Mouse (Mus musculus): ENCODE data around the gene Prr29.
A peak's percentile ranks its signal among the peaks of the same experiment; 100 is the strongest.
"Not testable (repeated sequence)": the region's sequence is repeated elsewhere in the genome, so short reads cannot be mapped to it uniquely, and the experiment has no call there.

Prr29 gene

DNA sequence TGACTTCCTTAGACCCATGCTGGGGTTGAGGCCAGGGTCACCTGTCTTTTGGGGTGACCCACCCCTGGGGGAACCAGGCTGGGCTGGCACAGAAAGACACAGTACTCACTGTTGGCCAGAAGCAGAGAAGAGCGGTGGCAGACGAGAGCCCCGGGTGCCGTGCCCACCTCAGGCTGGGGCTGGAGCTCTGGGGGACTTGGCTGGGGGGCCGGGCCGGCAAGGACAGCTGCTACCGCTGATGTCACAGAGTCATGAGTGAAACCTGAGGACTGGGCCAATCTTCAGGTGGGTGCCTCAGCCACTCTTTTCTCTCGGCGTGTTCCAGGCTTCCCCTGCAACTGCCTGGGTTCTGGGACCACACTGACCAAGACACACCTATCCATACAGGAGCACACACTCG, at the start of gene Prr29:
TSS of gene Prr29 (plus strand) at position 107 of the 400 bp plus-strand sequence.
- DNase-seq (ENCODE audit: low read depth, low spot score), result no peak

DNA sequence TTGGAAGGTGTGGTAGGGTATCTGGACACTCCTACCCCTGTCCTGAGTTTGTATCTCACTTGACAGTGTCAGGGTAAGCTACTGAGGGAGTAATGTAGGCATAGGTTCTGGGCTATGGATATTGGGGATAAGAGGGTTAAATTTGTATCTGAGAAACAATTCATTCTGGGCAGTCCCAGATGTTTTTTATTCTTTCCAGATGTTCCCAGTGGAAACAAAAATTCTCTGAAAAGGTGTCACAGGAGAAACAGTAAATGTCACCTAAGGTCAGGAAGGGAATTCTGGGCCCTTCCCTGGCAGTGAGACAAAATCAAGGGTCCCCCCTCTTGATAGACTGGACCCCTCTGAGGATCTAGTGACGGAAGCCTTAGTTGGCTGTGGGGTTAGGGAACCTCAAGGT, 48.9 kb upstream of the Prr29 start:
- DNase-seq (ENCODE audit: low read depth, low spot score), result no peak

DNA sequence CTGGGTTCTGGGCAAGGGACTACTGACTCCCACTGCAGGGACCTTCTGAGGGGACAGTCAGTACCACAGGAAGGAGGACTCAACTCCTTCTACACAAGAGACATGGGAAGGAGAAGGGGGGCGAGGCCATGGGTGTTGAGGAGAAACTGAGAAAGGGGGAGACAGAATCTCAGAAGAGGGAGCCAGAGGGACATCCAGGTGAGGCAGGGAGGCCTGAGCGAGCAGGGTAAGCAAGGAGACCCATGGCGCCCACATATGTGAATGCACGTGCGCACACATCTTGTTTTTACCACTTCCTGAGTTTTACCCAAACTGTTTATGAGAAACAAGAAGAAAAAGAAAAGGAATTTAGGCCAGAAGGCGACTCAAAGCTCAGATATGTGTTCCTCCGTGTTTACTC, 47.5 kb upstream of the Prr29 start:
- DNase-seq (ENCODE audit: low read depth, low spot score), result peak; percentile 42

DNA sequence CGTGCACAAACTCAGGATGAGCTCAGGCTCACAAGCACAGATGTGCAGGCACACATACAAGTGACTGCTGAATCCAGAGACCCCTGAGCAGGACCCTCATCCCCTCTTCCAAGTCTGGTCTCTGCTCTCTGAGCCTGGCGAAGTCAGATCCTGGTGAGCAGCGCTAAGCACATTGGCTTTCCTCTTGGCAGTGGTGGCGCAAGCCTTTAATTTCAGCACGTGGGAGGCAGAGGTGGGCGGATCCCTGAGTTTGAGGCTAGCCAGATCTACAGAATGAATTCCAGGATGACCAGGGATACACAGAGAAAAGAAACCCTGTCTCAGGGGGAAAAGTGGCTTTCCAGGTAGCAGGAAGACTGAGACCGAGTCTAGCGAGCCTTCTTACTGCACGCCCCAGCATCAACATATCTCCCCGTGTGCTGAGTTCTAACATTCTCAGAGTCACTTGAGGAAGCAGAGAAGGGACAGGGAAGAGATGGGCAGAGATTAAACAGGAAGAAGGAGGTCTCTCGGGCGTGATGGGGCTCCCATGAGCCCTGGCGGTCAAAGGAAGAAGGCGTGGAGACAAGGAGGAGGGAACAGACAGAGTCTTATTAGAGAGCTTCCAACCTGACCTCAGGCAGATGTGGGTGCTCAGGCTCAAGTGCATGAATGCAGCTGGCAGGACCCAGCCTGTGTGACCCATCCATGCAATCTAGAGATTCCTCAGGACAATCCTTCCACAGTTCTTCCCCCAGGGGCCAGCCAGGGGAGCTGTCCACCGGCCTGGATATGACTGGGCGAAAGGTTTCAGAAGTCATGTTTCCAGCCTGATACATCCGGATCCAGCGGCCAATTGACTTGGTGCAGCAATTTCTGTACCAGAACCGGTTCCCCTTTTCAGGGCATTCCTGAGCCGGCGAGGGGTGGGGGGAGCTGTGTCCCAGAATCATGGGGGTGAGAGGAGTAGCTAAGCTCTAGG, 46.6 kb upstream of the Prr29 start:
- DNase-seq (ENCODE audit: low read depth, low spot score), result no peak

DNA sequence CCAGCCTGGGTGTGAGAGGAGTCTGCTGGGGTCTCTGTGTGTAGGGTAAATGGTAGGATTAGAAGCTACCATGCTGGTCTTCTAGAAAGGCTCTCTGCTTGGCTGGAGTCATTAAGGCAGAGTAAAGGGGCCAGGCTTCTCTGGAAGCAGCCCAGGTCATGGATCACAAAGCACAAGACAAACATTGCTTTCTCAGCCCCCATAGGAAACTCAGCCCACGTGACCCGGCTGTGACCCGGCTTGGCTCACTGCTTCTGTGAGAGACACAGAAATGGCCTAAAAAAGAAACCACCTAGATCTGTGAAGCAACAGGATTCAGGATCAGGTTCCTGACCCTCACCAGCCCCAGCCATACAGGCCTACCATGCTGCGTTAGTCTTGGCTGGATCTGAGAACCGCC, 40.4 kb upstream of the Prr29 start:
- no peak for DNase-seq (ENCODE audit: low read depth, low spot score)

DNA sequence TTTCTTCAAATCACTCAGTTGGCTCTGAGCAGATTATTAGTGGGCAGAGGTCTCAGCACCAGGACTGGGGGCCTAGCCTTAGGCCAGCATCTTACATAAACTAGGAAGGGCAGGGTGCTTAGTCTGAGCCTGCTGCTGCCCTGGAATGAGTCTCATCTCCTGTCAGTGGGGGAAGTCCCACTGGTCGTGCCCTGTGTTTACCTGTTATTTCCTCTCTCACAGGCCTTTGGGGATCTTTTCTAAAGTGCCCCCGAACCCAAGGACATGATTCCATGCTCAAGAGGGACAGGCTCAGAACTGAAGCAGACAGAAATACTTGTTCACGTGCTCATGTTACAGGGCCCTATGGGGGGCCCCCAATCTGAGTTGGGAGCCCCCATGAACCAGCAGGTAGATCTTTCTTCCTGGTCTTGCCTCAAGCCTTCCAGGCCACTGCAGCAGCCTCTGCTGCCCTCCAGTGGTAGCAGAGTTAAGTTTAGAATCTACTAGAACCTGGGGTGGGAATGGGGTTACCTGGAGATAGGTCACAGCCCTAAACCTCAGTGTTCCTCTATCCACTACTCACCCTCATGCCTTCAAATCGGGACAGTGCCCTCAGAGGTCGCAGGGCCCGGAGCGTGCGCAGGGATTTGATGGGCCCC, 39.6 kb upstream of the Prr29 start:
- peak; percentile 86 for DNase-seq (ENCODE audit: low read depth, low spot score)

DNA sequence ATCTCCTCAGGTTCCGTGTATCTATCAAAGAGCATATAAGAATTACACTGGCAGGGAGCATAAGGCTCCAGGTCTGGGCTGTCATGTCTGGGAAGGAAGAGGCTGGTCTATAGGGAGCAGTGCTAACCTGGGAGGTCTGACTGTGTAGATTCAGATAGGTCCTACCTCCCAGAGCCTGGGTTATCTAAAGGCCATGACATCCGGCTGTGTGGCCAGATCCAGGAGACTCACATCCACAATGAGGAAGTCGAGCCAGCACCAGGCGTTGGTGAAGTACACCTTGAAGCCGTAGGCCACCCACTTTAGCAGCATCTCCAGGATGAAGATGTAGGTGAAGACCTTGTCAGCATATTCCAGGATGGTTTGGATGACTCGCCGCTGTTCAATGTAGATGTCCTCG, 38.8 kb upstream of the Prr29 start:
- no peak for DNase-seq (ENCODE audit: low read depth, low spot score)

DNA sequence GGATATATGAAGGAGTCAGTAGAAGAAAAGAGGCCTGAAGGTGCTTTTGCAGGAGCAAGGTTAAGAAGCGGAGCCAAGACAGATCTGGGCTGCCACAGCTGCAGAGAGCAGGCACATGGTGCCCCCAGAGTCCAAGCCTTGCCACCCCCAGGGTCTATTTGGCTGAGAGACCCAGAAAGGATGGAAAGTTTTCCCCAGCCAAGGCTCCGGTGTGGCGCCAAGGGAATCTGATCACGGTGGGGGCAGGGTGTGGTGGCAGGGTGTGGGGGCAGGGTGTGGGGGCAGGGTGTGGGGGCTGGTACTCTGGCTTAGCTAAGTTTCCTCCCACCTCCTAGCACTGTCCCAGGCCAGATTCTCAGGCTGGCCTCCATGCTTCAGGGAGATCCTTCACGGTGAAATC, 36.8 kb upstream of the Prr29 start:
- no peak for DNase-seq (ENCODE audit: low read depth, low spot score)

DNA sequence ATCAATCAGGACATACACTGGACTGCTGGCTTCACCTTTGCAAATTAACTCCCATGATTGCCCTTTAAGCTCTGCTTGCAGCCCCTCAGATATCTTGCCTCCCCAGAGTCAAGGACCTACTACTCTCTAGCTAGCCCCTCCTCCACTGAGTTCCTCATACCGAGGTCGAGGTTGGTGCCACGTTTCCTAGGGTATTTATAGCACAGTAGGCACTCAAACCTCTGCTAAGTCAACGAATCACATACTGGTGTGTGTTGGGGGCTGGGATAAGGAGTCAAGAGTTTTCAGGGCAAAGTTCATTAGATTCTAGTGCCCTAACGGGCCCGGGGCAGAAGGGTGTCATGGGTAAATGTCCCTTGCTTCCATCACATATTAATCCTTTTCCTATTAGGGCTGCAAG, 36.1 kb upstream of the Prr29 start:
- no peak for DNase-seq (ENCODE audit: low read depth, low spot score)

DNA sequence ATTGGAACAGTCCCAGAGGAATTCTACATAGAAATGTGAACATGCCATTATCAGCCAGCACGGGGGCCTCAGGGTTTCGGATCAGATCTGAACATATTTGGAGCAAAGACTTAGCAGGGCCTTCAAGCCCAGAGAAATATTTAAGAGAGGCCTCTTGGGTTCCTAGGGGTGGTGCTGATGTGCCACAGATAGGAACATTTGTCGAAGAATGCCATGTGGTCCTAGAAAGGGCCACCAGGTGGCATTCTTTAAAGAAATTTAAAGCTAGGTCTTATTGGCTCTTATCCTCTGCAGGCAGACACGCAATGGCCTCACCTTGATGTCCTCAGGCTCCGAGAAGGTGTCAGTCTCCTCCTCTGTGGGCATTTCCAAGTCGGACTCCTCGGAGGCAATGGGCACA, 35.6 kb upstream of the Prr29 start:
- DNase-seq (ENCODE audit: low read depth, low spot score), result peak; percentile 85

DNA sequence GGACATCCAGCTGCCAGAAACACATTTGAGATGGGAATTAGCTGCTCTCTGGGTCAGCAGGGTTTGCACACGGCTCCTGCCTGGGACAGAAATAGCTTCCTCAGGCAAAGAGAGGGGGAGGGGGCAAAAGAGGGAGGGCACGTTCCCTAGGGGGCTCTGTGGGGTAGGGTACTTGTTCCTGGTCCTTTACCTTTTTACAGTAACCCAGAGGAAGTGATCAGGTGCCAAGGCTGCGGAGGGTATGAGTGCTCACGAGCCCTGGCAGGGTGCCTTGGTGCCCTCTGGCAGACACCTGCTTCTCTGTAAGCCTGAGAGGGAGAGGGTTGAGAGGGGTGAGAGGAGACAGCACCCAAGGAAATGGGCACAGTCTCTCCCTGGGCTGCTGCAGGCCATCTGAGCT, 32.8 kb upstream of the Prr29 start:
- DNase-seq (ENCODE audit: low read depth, low spot score), result no peak

DNA sequence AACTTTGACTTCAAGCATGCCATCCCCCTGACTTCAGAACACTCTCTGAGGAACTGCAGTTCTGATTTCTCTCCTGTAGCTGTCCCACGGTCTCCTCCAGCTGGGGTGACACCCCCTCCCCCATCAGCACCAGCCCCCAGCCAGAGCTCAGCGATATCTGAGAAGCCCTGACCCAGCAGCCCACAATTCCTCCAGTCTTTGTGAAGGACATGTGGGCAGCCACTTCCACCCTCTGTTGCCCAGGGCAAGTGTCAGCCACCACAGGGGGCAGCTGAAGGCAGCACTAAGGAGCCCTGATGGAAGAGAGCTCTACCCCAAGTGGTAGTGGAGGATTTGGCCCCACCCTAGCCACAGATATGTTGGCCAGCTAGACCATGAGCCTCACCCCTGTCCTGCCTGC, 31.2 kb upstream of the Prr29 start:
- no peak for DNase-seq (ENCODE audit: low read depth, low spot score)

DNA sequence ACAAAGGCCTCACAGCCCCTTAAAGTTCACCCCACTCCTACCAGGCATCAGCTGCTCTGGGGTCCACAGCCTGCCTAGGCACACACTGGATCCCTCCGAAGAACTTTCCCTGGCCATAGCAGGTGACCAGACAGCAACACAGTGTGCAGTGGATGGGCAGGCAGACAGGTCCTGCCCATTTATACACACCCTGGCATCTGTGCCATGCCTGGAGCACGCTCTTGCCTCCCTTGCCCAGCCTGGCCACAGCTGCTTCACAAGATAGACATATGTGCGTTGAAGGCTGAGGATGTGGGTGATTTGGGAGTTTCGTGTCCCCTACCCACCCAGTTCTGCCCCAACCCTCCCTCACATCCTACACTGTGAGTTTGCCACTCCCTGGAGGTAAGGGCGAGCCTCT, 27.2 kb upstream of the Prr29 start:
- no peak for DNase-seq (ENCODE audit: low read depth, low spot score)

DNA sequence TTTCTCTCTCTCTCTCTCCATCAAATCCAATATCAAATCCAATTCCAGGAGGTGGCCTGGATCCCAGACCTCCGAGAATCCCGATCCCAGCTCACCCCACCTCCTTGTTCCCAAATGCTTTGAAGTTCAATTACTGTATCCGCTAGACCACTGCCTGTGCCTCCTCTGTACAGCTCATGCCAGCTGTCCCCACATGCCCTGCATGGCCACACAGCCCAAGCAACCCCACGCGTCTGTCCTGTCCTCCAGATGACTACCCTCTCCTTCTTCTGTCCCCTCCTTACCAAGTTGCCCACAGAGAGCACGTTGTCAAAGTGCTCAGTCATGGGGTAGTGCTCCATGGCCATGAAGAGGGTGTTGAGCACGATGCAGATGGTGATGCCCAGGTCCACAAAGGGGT, 26.4 kb upstream of the Prr29 start:
- DNase-seq (ENCODE audit: low read depth, low spot score), result no peak

DNA sequence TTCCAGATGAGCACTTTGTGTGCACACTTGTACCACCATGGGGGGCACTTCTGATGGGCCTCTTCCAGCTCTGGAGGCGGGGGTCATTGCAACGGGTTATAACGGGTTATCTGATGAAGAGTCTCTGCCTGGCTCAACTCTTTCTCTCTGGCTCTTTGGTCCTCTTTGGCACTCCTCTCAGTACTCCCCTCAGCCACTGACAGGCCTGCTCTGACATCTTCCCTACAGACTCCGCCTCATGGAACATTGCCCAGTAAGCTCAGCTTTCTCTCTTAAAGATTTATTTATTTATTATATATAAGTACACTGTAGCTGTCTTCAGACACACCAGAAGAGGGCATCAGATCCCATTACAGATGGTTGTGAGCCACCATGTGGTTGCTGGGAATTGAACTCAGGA, 25.9 kb upstream of the Prr29 start:
- not testable (repeated sequence) for DNase-seq (ENCODE audit: low read depth, low spot score)

DNA sequence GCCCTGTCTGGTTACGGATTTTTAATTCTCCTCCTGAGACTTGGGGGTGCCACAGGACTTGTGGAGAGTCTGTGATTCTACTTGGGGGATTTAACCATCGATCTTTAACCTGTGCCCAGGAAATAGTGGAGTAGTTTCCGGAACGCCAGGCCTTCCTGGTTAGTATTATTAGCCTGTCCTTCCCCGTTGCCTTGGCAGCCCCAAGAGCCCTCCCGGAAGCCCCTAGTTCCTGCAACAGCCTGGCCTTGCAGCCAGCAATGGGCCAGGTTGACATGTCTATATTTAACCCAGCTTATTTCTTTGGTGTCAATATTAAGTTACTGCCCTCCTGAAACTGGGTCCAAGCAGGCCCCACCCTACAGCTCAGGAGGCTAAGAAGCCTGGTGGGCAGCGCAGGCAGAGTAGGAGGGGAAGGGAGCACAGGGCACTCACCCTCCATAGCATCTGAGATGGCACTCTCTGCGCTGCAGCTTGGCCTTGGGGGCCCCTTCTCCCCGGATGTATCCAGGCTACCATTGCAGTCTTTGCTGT, 24.2 kb upstream of the Prr29 start:
- DNase-seq (ENCODE audit: low read depth, low spot score), result no peak

DNA sequence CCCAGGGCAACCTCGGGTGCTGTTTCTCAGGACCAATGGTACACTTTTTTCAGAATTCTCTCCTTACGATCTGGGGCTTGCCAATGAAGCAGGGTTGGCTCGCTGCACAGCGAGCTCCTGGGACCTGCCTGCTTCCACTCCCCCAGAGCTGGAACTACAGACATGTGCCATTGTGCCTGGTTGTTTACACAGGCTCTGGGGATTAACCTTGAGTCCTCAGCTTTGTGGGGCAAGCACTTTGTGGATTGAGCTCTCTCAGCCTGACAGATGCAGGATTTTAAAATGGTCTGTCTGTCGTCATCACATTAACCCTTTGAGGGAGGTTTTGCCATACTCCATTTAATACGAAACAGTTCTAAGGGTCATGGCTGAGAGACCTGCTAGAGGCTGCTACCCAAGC, 20.4 kb upstream of the Prr29 start:
- DNase-seq (ENCODE audit: low read depth, low spot score), result no peak

DNA sequence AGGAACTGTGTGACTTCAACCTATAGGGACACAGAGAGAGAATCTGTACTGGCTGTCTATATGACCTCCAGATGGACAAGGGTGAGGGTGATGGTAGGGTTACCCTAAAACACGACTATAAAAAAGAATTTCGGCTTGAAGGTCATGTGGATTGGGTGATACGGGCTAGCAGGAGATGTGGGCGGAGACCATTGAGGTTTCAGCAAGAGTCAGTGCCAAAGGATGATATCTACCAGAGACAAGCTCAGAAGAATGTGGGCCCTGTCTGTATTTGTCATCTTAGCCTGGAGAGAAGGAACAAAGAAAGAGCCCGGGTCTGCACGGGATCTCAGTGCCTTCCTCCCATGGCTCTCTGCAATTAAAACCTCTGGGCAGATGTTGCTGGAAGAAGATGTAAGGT, 15.5 kb upstream of the Prr29 start:
- DNase-seq (ENCODE audit: low read depth, low spot score), result no peak

DNA sequence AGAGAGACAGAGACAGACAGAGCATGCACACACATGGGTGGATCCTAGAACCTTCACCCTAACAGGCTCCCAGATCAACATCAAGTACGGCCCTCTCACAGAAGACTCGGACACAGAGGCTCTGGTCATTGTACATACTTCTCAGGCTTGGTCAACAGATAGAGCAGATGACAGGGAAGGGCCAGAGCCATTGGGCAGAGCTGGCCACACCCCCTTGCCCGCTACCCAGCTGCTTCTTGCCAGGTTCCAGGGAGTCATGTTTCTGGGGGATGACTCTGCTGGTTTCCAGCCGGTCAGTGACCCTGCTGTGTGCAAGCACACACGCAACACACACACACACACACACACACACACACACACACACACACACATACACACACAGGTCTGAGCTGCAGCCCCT, 14.4 kb upstream of the Prr29 start:
- no peak for DNase-seq (ENCODE audit: low read depth, low spot score)

DNA sequence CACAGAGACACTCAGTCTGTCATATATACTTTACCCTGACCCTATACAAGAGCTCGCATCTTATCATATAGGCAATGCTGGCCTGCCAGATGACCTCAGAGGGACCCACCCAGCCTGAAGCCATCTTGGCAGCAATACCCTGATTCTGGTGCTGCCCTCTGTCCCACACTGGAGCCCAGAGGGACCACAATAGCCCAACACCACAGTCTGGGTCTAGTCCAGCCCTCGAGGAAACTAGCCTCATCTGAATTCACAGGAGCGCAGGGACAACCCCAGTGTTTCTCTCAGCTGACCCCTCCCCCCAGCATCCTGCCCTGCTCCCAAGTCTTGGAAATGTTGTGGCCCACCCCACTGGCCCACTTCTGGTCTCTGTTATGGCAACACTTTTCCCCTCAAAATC, 14.0 kb upstream of the Prr29 start:
- DNase-seq (ENCODE audit: low read depth, low spot score), result no peak

DNA sequence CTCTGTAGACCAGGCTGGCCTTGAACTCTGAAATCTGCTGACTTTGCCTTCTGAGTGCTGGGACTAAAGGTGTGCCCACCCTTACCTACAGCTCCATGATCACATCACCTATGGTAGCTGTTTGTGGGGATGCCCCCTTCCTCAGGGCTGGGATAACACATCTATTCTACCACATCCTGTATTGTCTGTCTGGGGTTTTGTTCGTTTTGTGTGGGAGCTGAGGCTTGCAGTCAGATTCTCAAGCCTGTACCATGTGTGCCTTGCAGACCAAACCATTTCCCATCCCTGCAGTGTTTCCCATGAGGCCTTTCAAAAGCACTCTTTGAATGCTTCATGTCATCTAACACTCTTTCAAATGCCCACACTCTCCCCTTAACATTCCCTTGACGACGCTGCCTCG, 13.3 kb upstream of the Prr29 start:
- DNase-seq (ENCODE audit: low read depth, low spot score), result peak; percentile 60

DNA sequence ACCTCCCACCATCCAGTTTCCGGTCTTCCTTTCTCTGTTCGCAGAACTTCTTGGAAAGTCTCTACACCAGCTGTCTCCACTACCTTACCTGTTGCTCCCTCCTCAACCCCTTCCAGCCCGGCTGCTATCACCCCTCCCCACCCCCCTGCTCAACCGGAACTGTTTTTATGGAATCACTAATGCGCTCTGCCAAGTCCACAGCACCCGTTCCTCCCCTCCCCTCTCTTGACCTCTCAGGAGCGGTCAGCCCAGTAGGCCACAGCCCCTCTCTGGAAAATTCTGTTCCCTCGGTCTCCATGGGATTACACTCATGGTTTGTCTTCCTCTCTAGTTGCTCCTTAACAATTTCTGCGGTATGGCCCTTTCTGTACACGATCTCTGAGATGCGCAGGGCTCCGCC, 12.1 kb upstream of the Prr29 start, which contains the start of gene Scn4a:
TSS of gene Scn4a (minus strand) at position 101 of the 400 bp plus-strand sequence.
- no peak for DNase-seq (ENCODE audit: low read depth, low spot score)

DNA sequence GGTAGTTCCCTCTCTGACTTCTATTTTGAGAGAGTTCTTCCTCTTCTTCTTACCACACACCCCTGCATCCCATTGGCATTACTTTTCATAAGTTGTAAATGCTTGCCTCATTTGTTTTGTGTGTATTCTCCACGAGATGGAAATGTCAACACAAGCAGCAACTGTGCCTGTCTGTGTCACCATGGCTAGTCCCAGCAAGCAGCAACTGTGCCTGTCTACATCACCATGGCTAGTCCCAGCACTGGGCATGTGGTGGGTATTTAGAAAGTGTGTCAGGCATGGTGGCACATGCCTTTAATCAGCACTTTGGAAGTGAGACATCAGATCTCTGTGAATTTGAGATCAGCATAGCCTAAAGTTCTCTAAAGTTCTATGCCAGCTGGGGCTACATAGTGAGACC, 11.1 kb upstream of the Prr29 start:
- no peak for DNase-seq (ENCODE audit: low read depth, low spot score)
